Mouse (Mus musculus): ENCODE measurements at regions not wholly inside any gene's neighbourhood (a gene's known extent, or its start where the extent isn't known, plus 50 kb on each side); places are given as distances from the start of the nearest gene placed in this dataset.
A peak's percentile ranks its signal among the peaks of the same experiment; 100 is the strongest.

DNA sequence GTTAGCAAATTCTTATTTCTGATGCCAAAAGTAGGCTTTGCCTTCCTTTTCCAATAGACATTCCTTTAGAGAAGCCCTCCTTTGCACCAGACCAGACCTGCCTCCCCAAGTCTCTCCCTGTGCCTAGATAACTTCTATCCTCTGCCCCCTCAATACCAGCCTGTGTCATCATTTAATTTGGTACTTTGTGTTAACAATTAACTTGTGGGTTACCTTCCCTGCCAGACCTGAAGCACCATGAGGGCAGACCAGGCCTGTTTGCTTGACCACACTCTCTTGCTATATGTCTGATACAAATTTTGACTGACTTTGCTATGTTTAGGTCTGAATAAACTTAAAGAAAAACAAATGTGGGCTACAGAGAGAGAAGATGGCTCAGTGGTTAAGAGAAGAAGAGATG lies 259.7 kb downstream of the Pik3r1 start:
- no peak for DNase-seq (ENCODE audit: low read depth, low spot score)

GRCm38 (mm10) chr13:101506696-101507095 lies 261.3 kb downstream of the Pik3r1 start:
- DNase-seq (ENCODE audit: low read depth, low spot score): no peak

DNA sequence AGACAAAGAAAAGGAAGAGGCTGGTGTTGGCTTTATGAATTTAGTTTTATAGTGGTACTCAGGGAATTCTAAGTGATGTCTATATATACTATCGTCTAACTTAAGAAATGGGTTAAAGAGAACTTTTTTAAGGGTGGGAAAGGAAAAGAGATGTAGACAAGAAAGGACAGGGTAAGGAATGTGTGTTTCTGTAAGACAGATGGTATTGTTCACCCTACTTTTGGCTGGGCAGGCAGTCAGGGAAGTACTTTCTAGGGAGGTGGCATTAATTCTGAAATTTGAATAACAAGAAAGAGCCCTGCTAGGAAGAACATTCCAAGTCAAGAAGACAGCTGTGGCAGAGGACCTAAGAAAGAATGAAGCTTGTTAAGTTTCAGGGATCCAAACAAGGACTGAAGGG lies 263.0 kb downstream of the Pik3r1 start:
- no peak for DNase-seq (ENCODE audit: low read depth, low spot score)

- DNase-seq (ENCODE audit: low read depth, low spot score): peak; percentile 45
Observed at GRCm38 (mm10) chr13:101504241-101504640, 263.8 kb downstream of the Pik3r1 start.

DNA sequence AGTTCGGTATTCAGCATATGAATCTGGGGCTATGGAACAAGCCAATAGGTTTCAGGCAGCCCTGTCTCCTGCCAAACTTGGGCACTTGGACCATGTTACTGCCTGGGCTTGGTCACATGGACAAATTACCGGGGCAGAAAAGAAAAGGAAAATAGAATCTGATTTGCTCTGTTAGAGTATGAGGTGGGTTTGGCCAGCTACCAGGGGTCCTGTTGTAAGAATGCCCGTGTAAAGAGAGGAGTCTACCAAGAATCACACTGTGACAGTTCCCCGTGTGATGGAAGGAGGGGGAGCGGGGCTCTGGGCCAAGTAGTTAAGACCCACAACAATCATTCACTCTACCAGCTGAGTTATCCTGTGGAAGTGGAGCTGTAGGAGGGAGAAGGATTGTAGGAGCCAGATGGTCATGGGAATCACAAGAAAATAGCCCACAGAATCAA lies 266.2 kb downstream of the Pik3r1 start:
- no peak for DNase-seq (ENCODE audit: low read depth, low spot score)

GRCm38 (mm10) chr13:101501061-101501460 lies 267.0 kb downstream of the Pik3r1 start:
- DNase-seq (ENCODE audit: low read depth, low spot score): no peak

DNA sequence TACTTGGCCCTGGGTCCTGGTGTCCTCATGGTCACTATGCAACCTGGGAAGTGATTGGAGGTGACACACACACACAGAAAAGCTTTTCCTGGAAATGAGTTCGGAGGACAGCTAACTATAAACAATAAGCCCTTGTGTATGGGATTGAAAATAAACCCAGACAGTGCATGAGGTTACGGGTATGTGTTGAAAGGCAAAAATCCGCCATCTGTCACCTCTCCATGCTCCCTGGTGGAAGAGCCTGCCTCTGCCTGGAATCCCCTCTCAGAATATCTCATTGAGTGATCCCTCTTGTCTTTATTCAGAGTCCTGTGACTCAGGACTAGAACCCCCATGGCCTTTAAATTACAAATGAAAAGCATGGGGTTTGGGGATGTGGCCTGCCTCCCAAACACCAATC lies 276.2 kb downstream of the Pik3r1 start:
- no peak for DNase-seq (ENCODE audit: low read depth, low spot score)

DNA sequence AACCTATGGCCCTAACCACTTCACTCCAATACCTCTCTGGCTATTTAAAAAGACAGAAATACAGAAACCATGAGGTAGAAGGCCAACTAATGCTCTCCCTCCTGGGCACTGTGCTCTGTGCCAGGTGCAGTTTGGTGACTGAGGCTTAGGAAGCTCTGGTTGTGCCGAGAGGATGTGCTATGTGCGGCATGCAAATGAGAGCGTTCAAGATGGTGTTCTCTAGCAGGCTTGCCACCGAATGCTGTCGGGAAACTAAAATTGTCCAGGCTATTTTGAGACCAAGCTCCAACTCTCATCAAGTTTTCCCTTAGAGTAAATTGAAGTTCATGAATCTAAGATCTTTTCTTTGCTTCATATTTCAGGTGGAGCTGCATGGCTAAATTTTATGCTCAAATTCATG lies 277.1 kb downstream of the Pik3r1 start:
- DNase-seq (ENCODE audit: low read depth, low spot score): no peak

DNA sequence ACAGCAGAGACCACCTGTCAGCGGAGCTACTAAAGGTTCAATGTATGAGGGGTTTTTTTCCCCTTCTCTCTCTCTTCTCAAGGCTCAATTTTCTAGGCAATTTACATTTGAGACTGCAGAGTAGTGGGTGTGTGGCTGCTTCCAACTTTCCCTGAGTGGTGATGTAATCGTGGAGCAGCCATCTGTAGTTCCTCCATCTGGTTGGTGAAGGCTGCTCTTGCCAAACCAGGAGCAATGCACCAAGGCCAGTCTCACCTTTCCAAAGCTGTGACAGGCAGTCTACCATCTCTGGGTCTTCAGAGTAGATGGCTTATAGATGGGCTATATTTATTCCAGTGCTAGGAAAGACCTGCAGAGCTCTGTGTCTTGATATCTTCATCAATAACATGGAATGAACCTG lies 280.4 kb downstream of the Pik3r1 start:
- no peak for DNase-seq (ENCODE audit: low read depth, low spot score)

DNA sequence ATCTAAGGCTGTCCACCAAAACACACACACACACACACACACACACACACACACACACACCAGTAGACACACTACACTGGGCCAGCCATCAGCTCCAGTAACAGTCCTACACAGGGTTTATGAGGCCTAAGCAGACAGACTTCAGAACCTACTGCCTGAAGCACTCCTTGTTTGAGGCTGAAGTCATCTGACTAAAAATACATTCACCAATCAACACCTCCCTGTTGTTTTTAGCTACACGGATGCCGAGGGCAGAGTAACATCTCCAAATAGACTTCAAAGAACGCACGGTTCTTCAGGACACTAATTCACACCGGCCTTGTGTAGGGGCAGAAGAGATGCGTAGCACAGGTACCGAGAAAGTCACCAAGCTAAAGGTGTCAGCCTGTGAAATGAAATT lies 282.2 kb downstream of the Pik3r1 start:
- DNase-seq (ENCODE audit: low read depth, low spot score): no peak

DNA sequence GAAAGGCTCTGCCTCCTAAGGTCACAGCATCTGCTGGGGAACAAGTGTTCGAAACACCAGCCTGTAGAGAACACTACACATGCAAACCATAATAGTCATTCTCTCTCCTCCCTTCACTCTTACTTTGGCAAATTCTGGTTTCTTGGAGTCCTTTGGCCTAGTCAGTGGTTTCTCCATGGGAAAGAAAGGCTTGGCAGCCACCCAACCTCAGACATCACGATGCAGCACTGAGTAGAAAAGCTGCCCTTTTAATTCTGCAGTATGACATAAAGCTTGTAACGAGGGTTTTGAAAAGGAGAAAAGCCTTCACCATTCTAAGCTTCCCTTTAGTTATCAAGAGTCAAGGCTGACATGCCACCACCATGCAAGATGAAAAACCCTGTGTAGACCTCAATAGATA lies 284.2 kb downstream of the Pik3r1 start:
- DNase-seq (ENCODE audit: low read depth, low spot score): no peak

DNA sequence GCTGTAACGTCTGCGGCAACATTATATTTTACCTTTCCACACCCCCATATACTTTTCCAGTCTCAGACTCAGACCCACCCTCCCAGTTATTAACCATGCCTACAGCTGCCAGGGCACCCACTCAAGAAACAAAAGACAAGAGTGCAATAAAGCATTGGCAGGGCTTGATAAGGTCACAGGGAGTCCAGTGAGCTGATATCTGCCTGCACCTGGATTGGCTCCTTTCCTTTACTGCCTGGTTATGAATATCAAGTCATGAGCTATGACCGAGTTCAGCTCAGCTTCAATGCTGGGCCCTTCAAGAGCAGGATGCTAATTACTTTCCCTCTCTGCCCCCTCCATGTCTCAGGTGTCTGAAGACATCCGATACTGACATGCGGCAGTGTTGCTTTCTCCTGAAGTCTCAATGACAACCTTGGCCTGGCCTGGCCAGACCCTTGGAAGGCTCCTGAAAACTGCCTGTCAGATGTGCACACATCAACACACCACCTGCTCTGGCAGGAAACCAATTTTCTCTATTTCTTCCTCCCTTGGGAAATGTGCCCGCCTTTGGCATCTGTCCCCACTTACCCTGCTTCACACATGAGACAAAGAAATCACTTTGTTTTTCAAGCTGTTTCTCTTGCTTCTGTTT lies 286.3 kb downstream of the Pik3r1 start:
- no peak for DNase-seq (ENCODE audit: low read depth, low spot score)

DNA sequence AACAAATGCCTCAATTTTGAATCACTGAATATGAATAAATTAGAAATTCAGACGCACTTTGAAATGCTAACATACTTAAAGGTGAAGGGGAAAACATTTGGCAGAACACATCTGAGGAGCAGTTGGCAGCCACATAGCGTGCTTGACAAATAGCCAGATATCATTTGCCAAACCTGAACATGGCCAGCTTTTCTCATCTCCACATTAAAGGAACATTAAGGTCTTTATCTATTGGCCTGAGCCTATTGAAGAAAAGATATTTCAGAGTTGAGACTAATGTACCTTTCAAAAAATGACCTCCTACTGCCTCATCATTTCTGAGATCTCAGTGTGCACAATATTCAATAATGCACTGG lies 288.7 kb downstream of the Pik3r1 start:
- DNase-seq (ENCODE audit: low read depth, low spot score): no peak

DNA sequence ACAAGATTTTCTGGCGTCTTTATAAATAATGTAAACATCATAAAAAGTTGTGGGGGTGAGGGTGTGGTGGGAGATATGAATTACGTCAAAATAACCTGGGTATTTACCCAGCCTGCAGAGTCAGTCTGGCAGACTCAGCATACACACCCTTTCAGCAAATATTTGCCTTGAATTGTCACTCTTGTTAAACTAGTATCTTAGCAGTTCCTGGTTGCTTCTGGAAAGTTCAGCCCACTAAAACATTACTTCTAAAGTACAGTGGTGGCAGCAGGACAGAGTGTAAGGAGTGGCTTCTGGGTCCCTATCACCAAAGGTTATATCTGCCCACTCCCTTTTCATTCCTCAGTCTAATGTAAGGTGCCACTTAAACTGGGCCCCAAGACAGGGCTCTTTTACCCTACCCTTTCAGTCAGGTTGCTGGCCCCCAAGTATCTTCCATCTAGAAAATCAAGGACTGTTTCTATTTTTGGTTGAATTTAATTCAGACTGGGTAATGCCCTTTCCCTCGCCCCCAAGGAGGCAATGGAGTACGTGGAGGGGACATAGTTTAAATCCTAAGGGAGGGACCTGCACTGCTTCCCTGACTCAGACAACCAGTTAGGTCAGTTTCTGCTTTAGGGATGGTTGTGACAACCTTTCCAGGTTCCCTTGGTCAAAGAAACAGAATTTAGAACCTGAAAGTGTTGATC lies 289.3 kb downstream of the Pik3r1 start:
- no peak for DNase-seq (ENCODE audit: low read depth, low spot score)

- DNase-seq (ENCODE audit: low read depth, low spot score): no peak
Observed at GRCm38 (mm10) chr13:101473349-101473748, 294.7 kb downstream of the Pik3r1 start.

- no peak for DNase-seq (ENCODE audit: low read depth, low spot score)
Observed at GRCm38 (mm10) chr13:101470560-101471247, 297.3 kb downstream of the Pik3r1 start.

DNA sequence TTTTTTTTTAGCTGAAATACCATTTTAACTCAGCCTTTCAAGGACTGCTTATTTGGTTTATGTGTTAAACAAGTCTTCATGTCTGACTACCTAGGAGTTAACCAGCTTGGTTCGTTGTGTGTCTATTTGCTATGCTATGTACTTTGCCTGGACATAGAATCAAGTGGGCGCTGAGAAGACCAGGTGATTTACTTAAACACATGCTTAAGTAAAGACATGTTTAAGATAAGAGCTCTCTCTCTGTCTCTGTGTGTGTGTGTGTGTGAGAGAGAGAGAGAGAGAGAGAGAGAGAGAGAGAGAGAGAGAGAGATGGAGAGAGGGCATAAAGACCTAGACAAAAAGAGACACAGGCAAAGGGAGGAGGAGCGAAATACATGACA lies 302.3 kb downstream of the Pik3r1 start:
- no peak for DNase-seq (ENCODE audit: low read depth, low spot score)

GRCm38 (mm10) chr13:101464928-101465747 lies 302.9 kb downstream of the Pik3r1 start:
- DNase-seq (ENCODE audit: low read depth, low spot score): peak; percentile 37

- no peak for DNase-seq (ENCODE audit: low read depth, low spot score)
Observed at GRCm38 (mm10) chr13:101456926-101457325, 311.1 kb downstream of the Pik3r1 start.

DNA sequence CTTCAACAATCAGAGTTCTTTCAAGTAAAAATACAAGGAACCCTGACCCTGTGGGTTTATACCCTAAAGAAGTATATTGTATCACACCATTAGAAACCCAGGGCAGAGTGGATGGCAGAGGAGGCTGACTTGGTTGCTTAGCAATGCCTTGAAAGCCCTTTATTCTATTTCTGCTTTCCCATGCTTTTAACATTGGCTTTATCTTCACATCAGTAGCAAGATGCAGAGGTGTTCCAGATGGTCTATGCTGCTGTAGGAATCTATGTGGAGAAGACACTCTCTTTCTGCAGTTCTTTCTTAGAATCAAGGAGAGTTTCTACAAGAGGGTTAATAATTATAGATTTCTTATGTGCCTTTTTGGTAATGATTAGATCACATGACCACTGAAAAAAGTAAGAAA lies 313.7 kb downstream of the Pik3r1 start:
- DNase-seq (ENCODE audit: low read depth, low spot score): no peak

DNA sequence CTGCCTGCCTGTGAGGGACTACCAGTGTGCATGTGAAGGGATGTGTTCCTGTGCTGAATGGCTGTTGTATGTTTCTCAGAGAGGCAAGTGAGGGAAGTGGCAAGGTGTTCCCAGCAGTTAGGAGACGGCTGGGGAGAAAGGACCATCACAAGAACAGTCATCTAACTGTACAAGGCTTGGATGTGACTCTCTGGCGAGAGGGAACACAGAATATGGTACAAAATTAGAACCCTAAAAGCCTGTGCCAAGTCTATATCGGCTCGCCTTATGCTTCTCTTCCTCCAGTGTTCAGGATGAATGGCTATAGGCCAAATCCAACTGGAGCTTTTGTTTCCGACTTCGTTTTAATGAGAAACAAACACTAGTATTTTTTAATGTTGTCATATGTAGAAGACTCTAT lies 317.5 kb downstream of the Pik3r1 start:
- no peak for DNase-seq (ENCODE audit: low read depth, low spot score)

DNA sequence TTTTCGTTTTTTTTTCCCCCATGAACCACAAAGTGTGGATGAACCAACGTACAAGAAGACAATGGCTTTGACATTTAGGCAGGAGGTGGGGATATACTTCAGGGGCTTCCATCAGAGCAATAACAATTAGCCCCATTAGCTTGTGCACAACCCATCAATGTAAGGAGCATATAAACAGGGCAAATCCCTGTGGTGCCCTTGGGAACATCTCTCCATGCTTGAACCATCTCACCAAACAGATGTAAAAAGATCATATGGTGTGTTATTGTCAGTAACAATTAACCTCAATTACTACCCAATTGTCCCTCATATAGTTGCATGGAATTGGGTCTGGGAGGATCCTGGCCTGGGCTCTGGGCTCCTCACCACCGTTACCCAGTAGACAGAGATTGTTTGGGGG lies 328.5 kb downstream of the Pik3r1 start:
- no peak for DNase-seq (ENCODE audit: low read depth, low spot score)
